Mouse (Mus musculus) brown adipose tissue, adult 24 weeks (tissue): ENCODE results near the gene Igf2bp1. TPM values are rescaled to one million over a fixed set of nuclear protein-coding genes. Genes with fewer than 3 reads are reported as not detected.

Experiments
- H3K27ac ChIP-seq: fragments of 200-500 bp; replicated peaks from 2 replicates; pipeline ENCODE4 v1.5.1; 2012; ENCODE audit warnings: low read depth, mild to moderate bottlenecking, low read length
- H3K4me1 ChIP-seq: fragments of 200-500 bp; 2 replicates; pipeline ENCODE4 v1.6.1; 2012; ENCODE audit warnings: low read length, mixed read lengths; ENCODE audit not compliant: control insufficient read depth, insufficient read depth, insufficient read length
- H3K4me3 ChIP-seq: fragments of 200-500 bp; 2 replicates; pipeline ENCODE4 v1.5.1; 2012; ENCODE audit warnings: low read depth, mild to moderate bottlenecking, low read length, moderate library complexity; ENCODE audit not compliant: insufficient read depth
- polyA plus RNA-seq: library from polyadenylated mRNA; stranded (reverse); fragments of >200 nt; gene quantifications from 2 replicates; pipeline ENCODE4 v1.2.4, GENCODE M21; 2012; ENCODE audit not compliant: missing spikeins, insufficient read depth, insufficient read length

The Igf2bp1 gene
- polyA plus RNA-seq, 1 experiment: not detected

GRCm38 (mm10) chr11:95907805-95908524 lies 97.8 kb downstream of the Igf2bp1 start:
- Histone ChIP-seq H3K27ac (no peak overlapping the region), H3K4me3 (no peak overlapping the region), H3K4me1 (no peaks in the 10 kb centered on the region)

Other genes starting within 250 kb of the Igf2bp1 start
- gene Phospho1, start 181.4 kb downstream of the Igf2bp1 start, polyA plus RNA-seq: 316 and 541 TPM in 2 replicates
- 106 and 152 TPM in 2 replicates for gene Gngt2, start 168.7 kb downstream of the Igf2bp1 start, polyA plus RNA-seq
- gene Abi3, start 163.5 kb downstream of the Igf2bp1 start, polyA plus RNA-seq: 8.4 and 26.7 TPM in 2 replicates
- gene B4galnt2, start 91.0 kb downstream of the Igf2bp1 start, polyA plus RNA-seq: not detected in 2 replicates
- gene Gip, start 18.6 kb upstream of the Igf2bp1 start, polyA plus RNA-seq: not detected in 2 replicates
- 61.6 and 90.5 TPM in 2 replicates for gene Snf8, start 28.9 kb upstream of the Igf2bp1 start, polyA plus RNA-seq
- gene Ube2z, start 59.4 kb upstream of the Igf2bp1 start, polyA plus RNA-seq: 11.5 and 13.7 TPM in 2 replicates
- gene Atp5g1, start 69.7 kb upstream of the Igf2bp1 start, polyA plus RNA-seq: 43.7 and 57.2 TPM in 2 replicates
- gene Calcoco2, start 106.0 kb upstream of the Igf2bp1 start, polyA plus RNA-seq: not detected in 2 replicates
- not detected in 2 replicates for gene Ttll6, start 127.8 kb upstream of the Igf2bp1 start, polyA plus RNA-seq
- gene Hoxb13, start 188.4 kb upstream of the Igf2bp1 start, polyA plus RNA-seq: not detected in 2 replicates